Mouse (Mus musculus): Measurements from ENCODE around the gene Aup1.

- TF ChIP-seq CTCF (IDR thresholded peaks at IDR 0.05; ENCODE audit: control insufficient read depth, insufficient read depth, insufficient replicate concordance, low read depth, low read length) (no peak), POLR2A (IDR thresholded peaks at IDR 0.05; ENCODE audit: control insufficient read depth, low read depth, low read length) (no peak)
Measured at GRCm38 (mm10) chr6:83049367-83049766, 5.0 kb upstream of the Aup1 start.
